Mouse (Mus musculus): ENCODE data around the gene Inmt. TPM values are rescaled to one million over a fixed set of nuclear protein-coding genes. Genes with fewer than 3 reads are reported as not detected.
"Not testable (repeated sequence)": the region's sequence is repeated elsewhere in the genome, so short reads cannot be mapped to it uniquely, and the experiment has no call there.

Inmt gene
- under 1 TPM; 0.35 to 0.84 TPM for total RNA-seq (2021)

DNA sequence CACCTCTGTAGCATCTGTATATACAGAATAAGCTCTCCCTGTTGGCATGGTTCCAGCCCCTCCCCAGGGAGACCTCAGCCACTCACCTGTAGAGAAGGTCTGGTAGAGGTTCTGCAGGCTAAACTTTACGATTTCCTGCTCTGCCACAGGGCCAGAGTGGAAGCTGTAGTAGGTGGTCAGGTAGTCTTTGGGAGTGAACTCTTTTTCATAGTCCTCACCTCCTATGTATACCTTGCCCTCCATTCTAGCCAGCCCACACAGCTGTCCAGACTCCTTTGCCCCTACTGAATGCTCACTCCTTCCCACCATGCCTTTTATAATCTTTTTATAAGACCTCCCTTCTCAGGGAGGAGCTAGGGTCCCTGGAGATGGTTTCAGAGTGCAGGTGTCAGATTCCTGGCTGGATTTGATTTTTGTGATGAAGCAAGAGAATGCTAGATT lies at the start of gene Inmt:
TSS of gene Inmt (minus strand) at position 303 of the 441 bp plus-strand sequence.
- no peak for DNase-seq (ENCODE audit: extremely low spot score in 1 of 2, low spot score in 1 of 2)

DNA sequence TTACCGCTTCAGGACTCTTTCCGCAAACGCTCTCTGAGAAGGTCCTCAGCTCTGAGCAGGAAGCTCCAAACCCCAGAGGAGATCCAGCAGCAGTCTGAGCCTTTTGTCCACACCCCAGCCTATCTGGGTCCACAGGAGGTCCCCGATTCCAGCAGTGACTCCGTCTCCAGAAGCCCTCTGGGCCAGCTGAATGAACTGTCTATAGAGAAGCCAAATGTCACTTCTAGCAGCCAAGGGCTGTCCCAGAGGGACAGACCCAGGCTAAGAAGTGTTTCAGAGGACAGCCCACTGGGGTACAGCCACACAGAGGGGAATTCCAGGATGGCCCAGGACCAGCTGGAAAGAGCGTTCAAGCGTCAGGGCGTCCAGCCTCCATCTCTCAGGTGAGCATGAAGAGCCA lies 49.1 kb upstream of the Inmt start:
- DNase-seq (ENCODE audit: extremely low spot score in 1 of 2, low spot score in 1 of 2) = no peak

DNA sequence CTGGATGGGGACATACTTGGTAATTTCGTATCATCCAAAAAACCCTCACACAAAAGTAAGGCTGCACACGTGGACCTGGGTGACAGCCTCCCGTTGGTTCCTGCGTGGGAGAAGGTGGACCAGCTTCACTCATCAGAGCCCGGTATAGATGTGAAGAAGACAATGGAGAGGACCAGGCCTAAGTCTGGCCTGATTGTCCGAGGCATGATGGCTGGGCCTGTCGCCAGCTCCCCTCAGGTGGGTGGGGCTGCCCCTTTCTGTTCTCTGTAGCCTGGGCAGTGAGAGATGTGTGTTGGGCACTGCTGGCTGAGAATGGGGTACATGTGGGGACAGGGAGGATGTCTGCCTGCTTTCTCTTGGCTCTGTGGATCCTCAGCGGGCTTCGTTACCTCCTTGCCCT lies 43.4 kb upstream of the Inmt start:
- no peak for DNase-seq (ENCODE audit: extremely low spot score in 1 of 2, low spot score in 1 of 2)

DNA sequence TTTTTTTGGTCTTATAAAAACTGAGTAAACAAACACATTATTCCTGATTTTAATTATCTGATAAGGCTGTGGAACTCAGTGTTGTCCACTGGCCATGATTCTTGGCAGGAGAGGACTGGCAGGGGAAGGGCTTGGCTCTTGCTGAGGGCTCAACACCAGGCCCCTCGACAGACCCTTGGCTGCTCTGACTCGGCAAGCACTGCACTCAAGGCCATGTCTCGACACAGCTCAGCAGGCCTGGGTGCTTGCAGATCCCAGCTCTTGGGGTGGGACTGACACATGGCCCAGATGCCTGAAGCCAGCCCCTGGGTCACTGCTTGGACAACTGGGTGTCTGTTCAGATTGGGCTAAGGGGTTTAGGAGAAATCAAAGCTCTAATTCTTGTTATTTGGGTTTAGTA lies 39.7 kb upstream of the Inmt start:
- no peak for DNase-seq (ENCODE audit: extremely low spot score in 1 of 2, low spot score in 1 of 2)

DNA sequence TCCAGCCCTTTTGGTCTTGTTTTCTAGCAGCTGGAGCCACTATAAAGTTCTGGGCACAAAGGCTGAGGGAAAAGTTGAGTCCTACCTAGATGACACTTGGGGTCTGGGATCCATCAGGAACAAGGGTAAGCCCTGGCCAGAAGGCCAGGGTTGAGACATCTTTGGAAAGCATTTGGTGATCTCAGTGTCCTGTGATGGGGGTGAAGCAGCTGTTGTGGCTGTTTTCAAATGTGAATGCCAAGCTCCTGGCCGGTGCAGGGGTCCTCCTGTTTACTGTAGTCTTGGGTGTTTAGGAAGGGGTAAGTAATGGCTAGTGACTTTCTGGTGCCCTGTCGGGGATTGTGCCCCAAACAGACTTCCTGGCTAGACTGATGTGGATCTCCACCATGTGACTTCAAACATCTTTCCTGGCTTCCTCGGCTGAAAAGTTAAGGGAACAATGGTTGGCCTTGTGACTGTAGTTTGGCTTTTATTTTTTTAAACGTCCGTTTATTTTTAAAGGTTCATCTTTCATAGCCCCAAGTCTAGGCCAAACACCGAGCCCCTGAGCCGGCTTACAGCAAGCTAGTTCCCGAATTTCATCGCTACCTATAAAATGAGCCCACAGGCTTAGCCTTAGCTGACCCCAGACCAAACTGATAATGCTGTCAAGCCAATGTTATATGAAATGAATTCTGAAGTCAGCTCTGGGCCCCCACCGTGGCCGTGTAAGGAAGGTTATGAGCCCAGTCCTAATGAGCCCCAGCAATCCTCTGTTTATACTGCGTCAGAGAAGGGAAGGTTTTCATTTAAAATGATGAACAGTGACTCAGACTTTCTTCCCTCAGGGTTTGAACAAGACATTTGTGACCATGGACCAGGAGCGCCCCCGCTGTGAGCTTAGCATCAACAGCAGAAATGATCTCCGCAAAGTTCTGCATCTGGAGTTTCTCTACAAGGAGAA lies 35.9 kb upstream of the Inmt start:
- DNase-seq (ENCODE audit: extremely low spot score in 1 of 2, low spot score in 1 of 2) = no peak

DNA sequence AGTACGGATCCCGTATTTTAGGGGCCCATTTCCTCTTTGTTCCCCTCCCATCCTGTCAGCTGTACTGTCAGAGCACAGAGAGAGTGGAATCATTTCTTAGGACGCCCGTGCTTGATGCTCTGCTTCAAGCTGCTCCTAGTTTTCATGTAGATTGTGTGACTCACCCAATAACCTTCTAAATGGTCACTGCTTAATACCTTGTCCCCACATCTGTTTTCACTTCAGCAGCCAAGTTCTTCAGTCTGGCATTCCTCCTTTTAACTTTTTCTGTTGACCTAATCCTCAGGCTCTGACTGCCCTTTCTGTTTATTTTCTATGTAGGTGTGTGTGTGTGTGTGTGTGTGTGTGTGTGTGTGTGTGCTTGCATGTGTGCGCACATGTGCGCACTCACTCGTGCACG lies 32.9 kb upstream of the Inmt start:
- DNase-seq (ENCODE audit: extremely low spot score in 1 of 2, low spot score in 1 of 2) = no peak

DNA sequence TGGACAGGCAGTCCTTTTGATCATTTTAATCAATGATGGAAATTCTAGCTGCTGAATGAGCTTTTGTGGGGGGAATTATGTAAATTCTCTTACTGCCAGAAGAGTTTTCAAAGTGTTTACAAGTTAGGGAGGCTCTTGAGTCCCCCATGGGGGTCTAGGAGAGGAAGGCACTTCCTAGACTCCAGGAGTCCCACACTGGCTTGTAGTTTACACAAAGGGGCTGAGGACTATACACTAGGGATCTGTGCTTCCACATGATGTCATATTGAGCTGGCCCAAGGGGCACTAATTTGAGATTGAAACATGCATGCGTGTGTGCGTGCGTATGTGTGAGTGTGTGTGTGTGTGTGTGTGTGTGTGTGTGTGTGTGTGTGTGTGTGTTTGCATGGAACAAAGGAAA lies 29.1 kb upstream of the Inmt start:
- no peak for DNase-seq (ENCODE audit: extremely low spot score in 1 of 2, low spot score in 1 of 2)

DNA sequence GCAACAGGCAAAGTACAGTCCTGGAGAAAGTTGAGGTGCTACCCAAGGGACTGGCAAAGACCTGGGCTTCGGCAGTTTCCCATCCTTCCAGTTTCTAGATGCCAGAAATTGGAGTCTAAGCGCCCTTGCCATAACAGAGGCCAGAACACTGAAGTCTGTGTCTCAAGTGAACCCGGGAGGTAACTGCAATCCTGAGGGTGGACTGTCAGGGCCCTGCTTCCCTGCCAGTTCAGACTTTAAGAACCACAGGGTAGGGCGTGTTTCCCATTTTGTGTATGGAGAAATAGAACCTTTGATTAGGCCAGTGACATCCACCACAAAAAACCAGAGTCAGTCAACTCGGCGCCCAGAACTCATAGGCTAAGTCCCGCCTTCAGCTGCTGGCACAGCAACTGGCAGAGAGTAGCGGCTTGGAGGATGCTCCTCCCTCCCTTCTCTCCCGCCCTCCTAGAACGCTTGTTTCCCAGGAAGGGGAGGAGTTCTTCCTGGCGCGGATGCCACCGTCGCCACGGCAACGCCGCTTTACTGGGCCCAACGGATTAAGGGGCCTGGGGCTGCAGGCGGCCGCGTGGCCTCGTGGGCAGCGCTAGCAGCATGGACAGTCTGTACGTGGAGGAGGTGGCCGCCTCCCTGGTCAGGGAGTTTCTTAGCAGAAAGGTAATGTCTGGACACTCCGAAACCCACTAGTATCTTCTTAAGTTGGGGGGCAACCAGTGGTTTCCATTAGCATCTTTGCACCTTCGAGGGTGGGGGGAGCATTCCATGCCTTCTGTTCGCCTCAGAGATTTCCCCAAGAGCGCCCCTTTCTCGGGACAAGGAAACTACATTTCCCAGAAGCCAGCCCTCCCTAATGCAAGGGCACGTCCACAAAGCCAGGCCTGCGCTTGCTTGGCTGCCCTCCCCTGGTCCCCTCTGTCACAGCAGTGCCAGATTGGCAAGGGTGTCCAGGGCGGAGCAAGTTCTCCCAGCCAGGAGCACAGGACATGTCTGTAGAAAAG lies 28.4 kb upstream of the Inmt start, which contains the start of gene Mindy4:
TSS of gene Mindy4 (plus strand) at position 471 of the 998 bp plus-strand sequence.
- peak; percentile 67 to 75 for DNase-seq (ENCODE audit: extremely low spot score in 1 of 2, low spot score in 1 of 2)

DNA sequence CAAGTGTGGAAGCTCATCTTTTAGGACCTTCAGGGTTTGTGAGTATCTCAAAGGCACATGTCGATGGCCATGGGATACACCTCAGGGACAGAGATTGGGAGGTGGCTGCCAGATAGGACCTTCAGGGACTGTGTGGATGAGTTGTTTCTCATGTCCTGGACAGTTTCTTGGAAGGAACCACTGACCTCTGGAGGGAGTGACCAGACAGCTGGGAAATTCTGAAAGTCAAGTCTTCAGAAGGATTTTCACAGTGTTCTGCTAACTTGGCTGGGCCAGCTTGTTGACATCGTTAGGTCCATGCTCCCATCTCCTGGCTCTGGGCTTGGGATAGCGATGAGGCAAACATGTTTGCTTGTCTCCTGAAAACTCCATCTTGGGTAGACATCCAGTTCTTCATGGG lies 24.2 kb upstream of the Inmt start:
- no peak for DNase-seq (ENCODE audit: extremely low spot score in 1 of 2, low spot score in 1 of 2)

DNA sequence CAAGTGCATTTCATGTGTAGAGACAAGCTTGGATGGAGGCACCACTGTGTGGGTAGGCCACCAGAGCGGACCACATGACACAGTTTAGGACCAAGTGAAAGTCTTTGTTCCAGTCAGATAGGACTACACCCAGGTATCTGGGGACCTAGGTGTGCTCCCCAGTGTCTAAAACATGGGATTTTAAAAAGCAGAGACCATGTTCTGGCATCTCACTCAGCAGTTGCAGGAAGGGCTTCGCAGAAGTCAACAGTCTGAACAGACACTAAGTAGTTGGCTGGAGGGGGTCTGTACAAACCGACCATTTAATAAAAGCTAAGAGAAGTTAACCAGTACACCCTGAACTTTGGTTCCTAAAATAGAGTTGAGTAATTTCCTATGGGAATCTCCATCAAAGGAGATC lies 18.3 kb upstream of the Inmt start:
- no peak for DNase-seq (ENCODE audit: extremely low spot score in 1 of 2, low spot score in 1 of 2)

DNA sequence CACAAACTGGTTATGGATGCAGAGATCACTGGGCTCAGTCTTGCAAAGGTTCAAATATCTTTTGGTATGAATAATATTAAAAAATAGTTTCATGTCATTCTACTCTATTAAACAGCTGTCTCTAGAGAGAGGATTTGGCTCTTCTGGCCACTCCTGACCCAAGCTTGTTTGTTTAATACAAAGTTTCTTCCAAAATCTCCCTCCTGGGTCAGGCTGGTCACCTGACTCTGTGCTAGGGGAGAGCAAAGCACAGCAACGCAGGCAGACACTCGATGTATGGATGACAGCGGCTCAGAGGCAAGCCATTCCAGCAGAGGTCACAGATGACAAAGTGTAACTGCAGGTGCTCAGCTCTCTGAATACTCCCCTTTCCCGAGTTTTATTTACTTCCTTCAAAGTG lies 16.7 kb upstream of the Inmt start:
- no peak for DNase-seq (ENCODE audit: extremely low spot score in 1 of 2, low spot score in 1 of 2)

DNA sequence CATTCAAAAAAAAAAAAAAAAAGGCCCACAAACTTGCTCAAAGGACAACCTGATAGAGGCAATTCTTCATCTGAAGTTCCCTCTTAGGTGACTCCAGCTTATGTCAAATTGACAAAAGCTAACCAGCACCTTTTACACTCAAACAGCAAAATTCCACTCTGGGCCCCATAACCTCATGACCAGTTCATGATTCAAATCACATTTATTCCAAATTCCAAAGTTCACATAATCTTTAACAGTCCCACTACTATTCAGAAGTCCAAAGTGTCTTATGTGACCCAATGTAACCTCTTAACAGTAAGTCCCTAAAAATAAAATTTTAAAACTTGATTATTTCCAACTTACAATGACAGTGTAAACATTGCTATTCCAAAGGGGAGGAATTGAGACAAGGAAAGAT lies 14.6 kb upstream of the Inmt start:
- no peak for DNase-seq (ENCODE audit: extremely low spot score in 1 of 2, low spot score in 1 of 2)

DNA sequence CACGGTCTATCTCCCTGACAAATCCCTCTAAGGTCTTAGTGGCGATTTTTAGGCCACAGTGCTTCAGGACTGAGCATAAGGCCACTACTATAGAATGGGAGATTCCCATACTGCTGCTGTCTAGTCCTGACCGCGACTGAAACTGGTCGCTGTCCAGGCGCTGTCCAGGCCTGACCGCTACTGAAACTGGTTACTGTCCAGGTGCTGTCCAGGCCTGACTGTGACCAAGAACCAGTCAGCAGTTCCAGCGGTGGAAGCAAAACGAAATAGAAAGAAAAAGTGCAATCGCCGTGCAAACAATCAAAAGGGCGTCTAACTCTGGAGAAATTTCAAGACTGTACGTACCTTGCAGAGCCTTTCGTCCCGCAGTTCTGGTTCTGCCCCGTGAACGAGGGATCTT lies 13.0 kb upstream of the Inmt start:
- DNase-seq (ENCODE audit: extremely low spot score in 1 of 2, low spot score in 1 of 2) = not testable (repeated sequence)

DNA sequence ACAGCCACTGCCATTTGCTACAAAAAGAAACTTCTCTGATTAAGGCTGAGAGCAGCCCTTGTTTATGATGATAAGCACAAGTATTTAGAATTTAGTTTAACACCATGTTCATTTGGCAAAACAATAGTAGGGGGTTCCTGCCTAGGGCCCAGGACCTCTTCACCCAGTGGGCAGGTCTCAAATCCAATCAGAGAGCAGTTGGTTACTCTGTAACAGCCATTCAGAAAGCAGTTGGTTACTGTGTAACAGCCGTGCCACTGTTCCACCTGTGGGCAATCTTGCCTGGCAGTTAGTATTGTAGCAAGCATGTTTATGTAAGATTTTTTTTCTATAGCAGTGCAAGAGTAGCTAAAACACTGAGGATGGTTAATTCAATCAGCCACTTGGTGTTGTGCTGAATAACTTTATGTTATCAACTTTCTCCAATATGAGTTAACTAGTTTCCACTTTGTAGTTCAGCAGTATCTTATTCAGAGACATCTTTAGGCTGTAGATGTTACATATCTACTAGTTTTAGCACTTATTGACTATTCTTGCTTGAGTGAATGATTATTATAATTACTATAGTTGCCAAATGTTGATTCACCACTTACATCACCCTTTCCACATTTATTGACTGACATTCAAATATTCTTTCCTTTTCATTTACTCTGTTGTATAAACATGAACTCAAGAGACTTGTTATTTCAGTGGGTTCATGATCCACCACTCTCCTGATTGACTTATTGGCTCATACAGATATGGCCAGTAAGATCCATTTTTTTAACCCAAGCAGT lies 8.0 kb upstream of the Inmt start:
- DNase-seq (ENCODE audit: extremely low spot score in 1 of 2, low spot score in 1 of 2) = no peak

DNA sequence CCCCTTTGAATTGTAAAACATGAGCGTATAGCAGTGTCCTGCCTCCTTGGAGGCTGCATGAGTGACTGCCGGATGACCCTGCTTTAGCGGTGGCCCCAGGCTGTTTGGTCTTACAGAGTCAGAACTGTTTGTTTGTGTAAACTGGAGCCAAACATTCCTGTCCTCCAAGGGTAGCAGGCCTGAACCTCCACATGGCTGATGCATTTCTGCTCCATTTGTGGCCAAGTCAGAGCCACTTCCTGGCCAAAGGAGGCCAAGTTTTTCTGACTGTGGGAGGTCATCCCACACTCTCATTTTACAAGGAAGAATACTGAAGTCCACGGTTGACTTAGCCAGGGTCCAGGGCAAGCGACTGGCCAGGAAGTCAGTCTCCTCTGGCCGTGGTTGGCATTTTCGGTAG lies 4.7 kb upstream of the Inmt start:
- no peak for DNase-seq (ENCODE audit: extremely low spot score in 1 of 2, low spot score in 1 of 2)

DNA sequence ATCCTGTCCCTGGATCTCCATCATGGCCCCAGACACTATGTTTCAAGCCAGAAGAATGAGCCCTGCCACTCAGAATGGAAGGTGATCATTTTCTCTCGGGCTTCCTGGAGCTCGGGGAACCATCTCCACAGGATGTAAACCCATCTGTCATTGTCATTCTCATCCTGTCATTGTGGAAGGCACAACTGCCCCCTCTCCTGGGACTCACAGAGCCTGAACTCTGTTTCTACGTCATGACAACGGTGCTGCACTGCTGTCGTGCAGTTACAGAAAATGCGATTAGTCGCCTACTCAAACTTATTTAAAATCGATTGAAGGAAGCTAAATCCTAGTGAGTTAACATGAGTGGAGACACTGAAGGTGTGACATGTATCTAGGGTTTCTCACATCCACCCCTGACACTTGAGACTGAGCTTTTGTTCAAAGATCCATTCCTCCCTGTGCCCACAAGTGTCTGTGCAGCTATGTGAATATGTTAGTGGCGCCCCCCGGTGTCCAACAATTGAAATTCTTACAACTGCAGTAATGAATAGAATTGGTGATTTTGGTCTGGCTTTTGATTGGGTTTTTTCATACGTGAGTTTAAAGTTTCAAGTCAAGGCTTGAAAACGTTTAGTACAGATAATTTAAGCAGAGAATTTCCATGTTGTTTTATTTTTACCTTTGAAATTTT lies 2.4 kb upstream of the Inmt start:
- peak in 1 of 2 experiments; percentile 59 for DNase-seq (ENCODE audit: extremely low spot score in 1 of 2, low spot score in 1 of 2)

DNA sequence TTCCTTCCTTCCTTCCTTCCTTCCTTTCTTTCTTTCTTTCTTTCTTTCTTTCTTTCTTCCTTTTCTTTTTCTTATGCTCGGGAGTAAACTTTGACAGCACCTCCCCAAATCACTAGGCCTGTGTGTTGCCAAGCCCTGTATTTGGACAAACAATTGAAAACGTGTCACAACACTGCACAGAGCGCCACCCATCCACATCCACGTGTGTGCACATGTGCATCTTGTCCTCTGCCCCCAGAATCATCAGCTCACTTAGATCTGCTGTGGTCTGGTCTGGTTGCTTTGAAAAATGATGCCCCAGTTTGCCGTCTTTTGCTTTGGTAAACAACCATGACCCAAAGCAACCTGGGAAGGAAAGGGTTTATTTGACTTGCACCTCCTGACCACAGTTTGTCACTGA lies 1.0 kb upstream of the Inmt start:
- DNase-seq (ENCODE audit: extremely low spot score in 1 of 2, low spot score in 1 of 2) = no peak

DNA sequence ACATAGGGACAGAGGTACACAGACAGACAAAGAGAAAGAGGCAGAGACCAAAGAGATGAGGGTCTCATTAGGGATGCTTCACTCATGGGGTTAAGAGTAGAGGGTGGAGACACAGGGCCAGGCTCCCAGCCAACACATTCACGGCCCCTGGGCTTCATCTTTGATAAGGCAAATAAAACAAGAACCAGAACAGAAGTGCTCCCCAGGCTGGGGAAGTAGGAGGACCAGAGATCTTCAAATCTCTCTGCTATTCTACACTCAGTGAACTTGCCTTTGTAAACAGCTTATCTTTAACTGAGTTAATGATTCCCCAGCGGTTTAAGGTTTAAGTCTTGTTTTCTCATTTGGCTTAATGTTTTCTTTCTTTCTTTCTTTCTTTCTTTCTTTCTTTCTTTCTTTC lies 613 bp upstream of the Inmt start:
- no peak for DNase-seq (ENCODE audit: extremely low spot score in 1 of 2, low spot score in 1 of 2)

DNA sequence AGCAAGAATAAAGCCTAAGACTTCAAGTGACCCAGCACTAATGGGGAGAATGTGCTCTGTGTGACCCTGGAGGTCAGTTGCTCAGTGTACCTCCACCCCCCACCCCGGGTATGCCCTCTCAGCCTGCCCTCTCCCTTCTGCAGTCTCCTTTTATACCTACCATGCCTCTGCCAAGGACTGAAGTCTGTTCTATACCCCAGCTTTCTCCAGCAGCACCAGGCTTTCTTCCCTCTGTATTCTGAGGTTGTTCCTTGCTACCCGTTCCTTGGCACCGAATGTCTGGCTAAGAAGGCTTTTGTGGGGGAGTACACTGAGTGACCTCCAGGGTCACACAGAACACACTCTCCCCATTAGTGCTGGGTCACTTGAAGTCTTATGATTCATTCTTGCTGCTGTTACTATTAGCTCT lies 898 bp downstream of the Inmt start:
- DNase-seq (ENCODE audit: extremely low spot score in 1 of 2, low spot score in 1 of 2) = no peak

DNA sequence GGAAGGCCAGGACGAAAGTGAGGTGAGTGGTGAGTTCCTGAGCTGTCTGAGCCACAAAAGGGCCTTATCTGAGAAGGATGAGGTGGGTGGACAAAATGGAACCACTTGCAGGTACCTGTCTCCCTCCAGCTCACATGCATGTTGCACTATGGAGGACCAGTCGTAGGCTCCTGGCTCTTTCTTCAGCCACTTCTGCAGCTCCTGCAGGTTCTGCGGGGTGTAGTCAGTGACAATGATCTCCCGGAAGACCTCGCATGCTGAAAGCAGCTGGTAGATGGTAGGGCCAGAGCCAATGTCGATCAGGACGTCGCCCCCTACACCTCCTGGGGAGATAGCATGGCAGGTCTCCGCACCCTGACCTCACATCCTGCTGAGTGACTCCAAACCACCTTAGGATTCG lies 1.7 kb downstream of the Inmt start:
- no peak for DNase-seq (ENCODE audit: extremely low spot score in 1 of 2, low spot score in 1 of 2)

Data from layer of hippocampus, postnatal 25 days (tissue).